Mouse (Mus musculus) v-Abl transformed pro-B cells (cell line): Measurements from ENCODE around the gene Krt75.
"Not testable (repeated sequence)": the region's sequence is repeated elsewhere in the genome, so short reads cannot be mapped to it uniquely, and the experiment has no call there.

ENCODE experiments used
- in situ Hi-C, 2 experiments: fragments of 400-800 bp; cut with MboI; formaldehyde crosslinking; loops; one replicate each; pipeline ENCODE4 v1.15.1; 2025; ENCODE audit not compliant: unreplicated experiment in 2 of 2

Gene Krt75

DNA sequence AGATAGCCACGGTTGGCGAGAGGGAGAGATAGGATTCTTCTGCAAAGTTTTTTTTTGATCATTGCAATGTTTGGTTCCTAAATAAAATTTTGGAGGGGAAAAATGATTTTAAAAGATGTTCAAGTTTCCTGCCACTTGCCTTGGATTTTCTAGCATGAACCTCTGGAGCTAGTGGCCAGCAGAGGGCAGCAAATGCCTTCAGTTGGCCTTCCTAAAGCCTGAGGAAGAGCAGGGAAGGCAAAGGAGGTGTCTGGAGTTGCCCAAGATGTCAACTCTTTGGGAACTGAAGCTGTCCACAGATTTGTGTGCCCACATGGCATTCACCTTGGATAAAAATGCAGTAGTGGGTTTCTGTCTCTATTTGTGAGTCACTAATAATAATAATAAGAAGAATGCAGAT, 53.9 kb downstream of the Krt75 start:
- in situ Hi-C loops = loop anchor here in 1 of 2 experiments (10.0 kb wide), 1 partner anchor 175 kb away; no protein-coding TSS in a partner anchor

DNA sequence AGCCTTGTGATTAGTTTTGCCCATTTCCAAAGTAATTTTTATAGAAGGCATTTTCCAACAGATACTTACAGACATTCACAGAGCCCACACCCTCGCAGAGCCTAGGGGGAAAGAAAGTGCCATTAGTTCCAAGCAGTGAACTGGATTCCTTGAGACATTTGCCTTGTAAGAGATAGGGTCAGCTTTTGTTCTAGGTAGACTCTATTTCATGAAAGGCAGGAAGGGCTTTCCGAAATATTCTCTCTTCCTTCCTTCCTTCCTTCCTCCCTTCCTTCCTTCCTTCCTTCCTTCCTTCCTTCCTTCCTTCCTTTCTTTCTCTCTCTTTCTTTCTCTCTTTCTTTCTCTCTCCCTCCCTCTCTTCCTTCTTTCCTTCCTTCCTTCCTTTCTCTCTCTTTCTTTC, 56.5 kb downstream of the Krt75 start, which contains the start of gene Gm49425:
Gene Gm49425, minus strand, starts transcription at position 101 of the 400 bp plus-strand sequence.
- in situ Hi-C loops = not testable (repeated sequence)
